Mouse (Mus musculus): ENCODE results near the gene St13.
"Not testable (repeated sequence)": the region's sequence is repeated elsewhere in the genome, so short reads cannot be mapped to it uniquely, and the experiment has no call there.

- not testable (repeated sequence) for TF ChIP-seq POLR2A (IDR thresholded peaks at IDR 0.05; ENCODE audit: borderline replicate concordance, insufficient read depth, low read length); CTCF (IDR thresholded peaks at IDR 0.05; ENCODE audit: borderline replicate concordance, insufficient read depth, low read depth, low read length)
Observed at GRCm38 (mm10) chr15:81416763-81417310, 17.0 kb upstream of the St13 start.
